Mouse (Mus musculus): ENCODE results near the gene Aar2. TPM values are rescaled to one million over a fixed set of nuclear protein-coding genes. Genes with fewer than 3 reads are reported as not detected.
"Not testable (repeated sequence)": the region's sequence is repeated elsewhere in the genome, so short reads cannot be mapped to it uniquely, and the experiment has no call there.

The Aar2 gene
- 45.7 and 46.5 TPM in 2 replicates for polyA plus RNA-seq (2015; fragmentation: Nextera tagmentation; extraction: Ambion mirVana)

DNA sequence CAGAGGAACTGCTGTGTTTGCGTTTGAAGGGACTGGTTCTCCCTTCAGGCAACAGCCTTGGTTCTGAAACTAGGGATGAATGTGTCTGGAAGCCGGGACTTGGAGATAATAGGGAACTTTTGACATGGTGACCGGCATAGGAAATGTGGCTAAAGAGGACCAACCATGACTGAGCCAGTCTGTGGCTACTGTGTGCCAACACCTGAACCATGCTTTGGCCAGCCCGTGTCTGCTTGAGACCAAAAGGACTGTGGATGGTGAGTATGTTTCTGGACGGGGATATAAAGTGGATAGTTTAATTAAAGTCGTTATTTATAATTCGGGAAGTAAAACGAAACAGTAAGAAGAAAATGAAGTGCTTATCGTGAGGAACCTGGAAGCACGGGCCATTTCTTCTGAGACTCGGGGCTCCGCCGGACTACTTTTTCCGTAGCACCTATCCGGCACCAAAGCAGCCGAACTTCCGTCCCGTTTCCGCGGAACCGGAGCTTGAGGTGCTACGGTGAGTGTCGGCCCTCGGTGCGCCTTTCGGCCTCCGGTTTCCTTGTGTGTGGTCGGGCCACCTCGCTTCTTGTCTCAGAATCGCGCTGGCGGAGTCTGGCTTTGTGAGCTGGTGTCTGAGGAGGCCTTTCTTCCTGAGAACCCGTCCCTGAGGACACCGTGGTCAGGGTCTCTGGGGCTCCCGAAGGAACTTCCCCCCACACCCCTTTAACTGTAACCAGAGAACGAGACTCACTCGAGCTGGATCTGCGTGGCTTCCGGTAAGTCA, at the start of gene Aar2:
TSS of gene Aar2 (plus strand) at position 462 of the 769 bp plus-strand sequence.
- H3K27ac ChIP-seq = peak within 1 kb of the TSS; percentile 63; the same call in 1 of the 2 replicates
- H3K4me3 ChIP-seq = peak within 1 kb of the TSS; percentile 79
- H3K36me3 ChIP-seq = peaks cover 20% of the 10 kb centered on the region
- H3K4me2 ChIP-seq = peak within 1 kb of the TSS; percentile 88
- no peak for ATAC-seq (ENCODE audit: low FRiP score)
- no peaks in the 10 kb centered on the region for H3K9me3 ChIP-seq
- H3K4me1 ChIP-seq (replicated peaks) = peaks cover 28% of the 10 kb centered on the region
- WGBS = 6% methylated on average over 39 of the region's 39 CpGs
- H3K27me3 ChIP-seq = no peaks in the 10 kb centered on the region
- peak within 1 kb of the TSS; percentile 86 for H3K9ac ChIP-seq

DNA sequence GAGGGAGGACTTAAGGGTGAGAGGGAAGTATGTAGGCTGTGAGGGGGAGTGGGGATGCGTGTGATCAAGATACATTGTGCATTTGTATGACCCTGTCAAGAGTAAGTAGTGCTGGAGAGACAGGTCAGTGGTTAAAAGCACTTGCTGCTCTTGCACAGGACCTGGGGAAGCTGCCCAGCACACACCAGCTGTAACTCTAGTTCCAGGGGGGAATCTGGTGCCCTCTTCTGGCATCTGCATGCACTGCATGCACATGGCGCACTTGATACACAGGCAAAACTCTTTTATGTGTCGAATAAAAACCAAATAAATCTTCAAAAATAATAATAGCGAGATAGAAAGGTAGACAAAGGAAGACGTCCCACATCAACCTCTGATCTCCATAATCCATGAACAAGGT, 49.5 kb upstream of the Aar2 start:
- WGBS = 44% methylated on average over 5 of the region's 5 CpGs
- Histone ChIP-seq H3K4me2 (no peak overlapping the region), H3K27ac (no peak overlapping the region), H3K4me1 (replicated peaks) (peaks cover 21% of the 10 kb centered on the region), H3K4me3 (no peak overlapping the region), H3K9ac (no peak overlapping the region), H3K9me3 (no peaks in the 10 kb centered on the region), H3K36me3 (peaks cover 80% of the 10 kb centered on the region), H3K27me3 (no peaks in the 10 kb centered on the region)
- no peak for ATAC-seq (ENCODE audit: low FRiP score)

DNA sequence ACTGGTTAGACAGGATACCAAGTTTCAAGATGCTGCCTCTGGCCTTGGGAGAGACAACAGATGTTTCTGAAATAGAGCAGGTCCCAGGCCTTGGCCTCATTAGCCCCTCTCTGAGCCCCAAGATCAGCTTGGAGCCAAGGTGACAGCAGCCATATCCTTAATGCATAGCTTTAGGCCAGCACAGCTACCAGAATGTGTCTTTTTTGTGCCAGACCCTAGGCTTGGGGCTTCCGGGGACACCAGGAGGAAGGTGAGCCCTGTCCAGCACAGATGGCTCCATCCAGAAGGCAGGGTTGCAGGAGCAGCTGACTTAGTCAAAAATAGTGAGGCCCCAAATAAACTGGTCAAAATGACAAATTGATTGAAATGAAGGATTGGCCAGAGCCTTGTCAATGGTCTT, 46.4 kb upstream of the Aar2 start:
- H3K36me3 ChIP-seq = peaks cover 89% of the 10 kb centered on the region
- no peaks in the 10 kb centered on the region for H3K27me3 ChIP-seq
- H3K9ac ChIP-seq = no peak overlapping the region
- no peak for ATAC-seq (ENCODE audit: low FRiP score)
- 97% methylated on average over 1 of the region's 1 CpGs for WGBS
- no peak overlapping the region for H3K4me3 ChIP-seq
- H3K4me1 ChIP-seq (replicated peaks) = peaks cover 9% of the 10 kb centered on the region; the same call in 1 of the 2 replicates
- H3K9me3 ChIP-seq = no peaks in the 10 kb centered on the region
- H3K27ac ChIP-seq = no peak overlapping the region
- no peak overlapping the region for H3K4me2 ChIP-seq

DNA sequence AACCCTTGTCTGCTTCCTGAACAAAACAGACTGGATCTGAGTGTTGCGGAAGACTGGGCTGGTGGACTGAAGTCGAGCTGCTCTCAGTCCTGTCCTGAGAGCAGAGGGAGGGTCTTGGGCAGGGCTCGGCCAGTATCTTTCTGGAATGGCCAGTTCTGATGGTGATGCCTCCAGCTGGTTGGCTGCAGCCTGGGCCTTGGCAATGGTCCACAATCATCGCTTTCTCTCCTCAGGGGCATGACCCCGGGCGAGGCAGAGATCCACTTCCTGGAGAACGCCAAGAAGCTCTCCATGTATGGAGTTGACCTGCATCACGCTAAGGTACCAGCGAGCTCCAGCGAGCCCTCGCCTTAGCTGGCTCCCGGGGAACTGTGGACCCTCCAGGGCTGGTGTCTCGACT, 41.9 kb upstream of the Aar2 start:
- H3K9ac ChIP-seq = no peak overlapping the region
- peaks cover 92% of the 10 kb centered on the region for H3K36me3 ChIP-seq
- no peak for ATAC-seq (ENCODE audit: low FRiP score)
- 91% methylated on average over 13 of the region's 13 CpGs for WGBS
- H3K4me2 ChIP-seq = no peak overlapping the region
- no peaks in the 10 kb centered on the region for H3K27me3 ChIP-seq
- H3K9me3 ChIP-seq = no peaks in the 10 kb centered on the region
- H3K4me1 ChIP-seq (replicated peaks) = no peaks in the 10 kb centered on the region
- H3K4me3 ChIP-seq = no peak overlapping the region
- no peak overlapping the region for H3K27ac ChIP-seq

DNA sequence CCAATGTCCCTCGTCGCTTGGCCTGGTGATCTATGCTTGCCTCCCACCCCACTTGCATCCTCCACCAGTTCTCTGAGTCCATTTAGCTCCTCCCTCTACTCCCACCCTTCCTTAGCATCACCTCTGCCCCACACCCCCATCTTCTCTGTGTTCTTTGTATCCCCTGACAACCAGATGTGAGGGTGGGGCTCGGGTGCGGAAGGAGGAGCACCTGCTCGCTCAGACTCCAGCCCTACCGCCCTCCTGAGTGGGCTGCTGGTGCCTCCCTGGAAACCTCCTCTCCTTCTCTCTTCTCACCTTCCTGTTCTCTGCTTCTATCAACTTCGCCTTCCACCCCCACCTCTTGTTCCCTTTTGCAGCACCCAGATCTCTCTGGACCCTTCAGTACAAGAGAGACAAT, 35.4 kb upstream of the Aar2 start:
- peaks cover 81% of the 10 kb centered on the region for H3K36me3 ChIP-seq
- H3K4me1 ChIP-seq (replicated peaks) = no peaks in the 10 kb centered on the region
- no peaks in the 10 kb centered on the region for H3K9me3 ChIP-seq
- H3K4me3 ChIP-seq = no peak overlapping the region
- no peak overlapping the region for H3K27ac ChIP-seq
- no peak for ATAC-seq (ENCODE audit: low FRiP score)
- no peaks in the 10 kb centered on the region for H3K27me3 ChIP-seq
- H3K9ac ChIP-seq = no peak overlapping the region
- 82% methylated on average over 7 of the region's 7 CpGs for WGBS
- H3K4me2 ChIP-seq = no peak overlapping the region

DNA sequence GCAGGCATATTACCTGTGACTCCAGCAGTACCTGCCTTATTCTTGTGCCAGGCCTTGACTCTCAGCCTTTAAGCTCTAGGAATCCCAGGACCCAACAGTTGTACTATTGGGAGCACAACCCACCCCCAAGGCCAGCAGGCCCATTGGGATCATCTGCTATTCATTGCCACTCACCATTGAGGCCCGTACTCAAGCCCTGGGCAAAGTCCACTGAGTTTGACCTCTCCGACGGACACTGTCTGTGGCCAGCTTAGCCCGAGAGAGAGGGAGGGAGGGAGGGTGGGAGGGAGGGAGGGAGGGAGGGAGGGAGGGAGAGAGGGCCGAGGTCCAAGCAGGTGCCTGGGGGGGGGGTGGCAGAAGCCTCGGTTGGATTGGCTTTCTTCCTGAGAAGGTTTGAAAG, 34.8 kb upstream of the Aar2 start:
- Histone ChIP-seq H3K4me3 (no peak overlapping the region), H3K27ac (no peak overlapping the region), H3K9me3 (no peaks in the 10 kb centered on the region), H3K36me3 (peaks cover 79% of the 10 kb centered on the region), H3K9ac (no peak overlapping the region), H3K4me1 (replicated peaks) (no peaks in the 10 kb centered on the region), H3K27me3 (no peaks in the 10 kb centered on the region), H3K4me2 (no peak overlapping the region)
- 75% methylated on average over 3 of the region's 6 CpGs for WGBS
- ATAC-seq (ENCODE audit: low FRiP score) = no peak

DNA sequence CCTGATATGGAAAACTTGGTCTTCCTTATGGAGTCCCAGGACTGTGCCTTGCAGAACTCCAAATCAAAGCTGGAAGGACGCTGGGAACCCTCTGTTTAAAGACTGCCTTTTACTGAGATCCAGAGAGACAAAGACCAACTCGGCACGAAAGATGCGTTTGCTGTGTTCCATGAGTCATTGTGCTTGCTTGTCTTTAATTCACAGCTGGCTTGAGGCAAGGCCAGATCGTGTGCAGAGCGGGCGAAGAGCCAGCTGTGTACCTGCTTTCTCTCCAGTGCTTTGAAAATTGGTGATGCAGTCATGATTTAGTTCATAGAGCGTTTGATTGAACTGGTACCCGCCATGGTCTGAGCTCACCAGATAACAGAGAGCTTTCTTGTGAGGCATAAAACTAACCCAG, 32.3 kb upstream of the Aar2 start:
- H3K4me1 ChIP-seq (replicated peaks) = no peaks in the 10 kb centered on the region
- no peak for ATAC-seq (ENCODE audit: low FRiP score)
- H3K27me3 ChIP-seq = no peaks in the 10 kb centered on the region
- WGBS = 91% methylated on average over 9 of the region's 9 CpGs
- H3K4me3 ChIP-seq = no peak overlapping the region
- no peaks in the 10 kb centered on the region for H3K9me3 ChIP-seq
- H3K27ac ChIP-seq = no peak overlapping the region
- peaks cover 80% of the 10 kb centered on the region for H3K36me3 ChIP-seq
- no peak overlapping the region for H3K4me2 ChIP-seq
- no peak overlapping the region; the same call in 1 of the 2 replicates for H3K9ac ChIP-seq

DNA sequence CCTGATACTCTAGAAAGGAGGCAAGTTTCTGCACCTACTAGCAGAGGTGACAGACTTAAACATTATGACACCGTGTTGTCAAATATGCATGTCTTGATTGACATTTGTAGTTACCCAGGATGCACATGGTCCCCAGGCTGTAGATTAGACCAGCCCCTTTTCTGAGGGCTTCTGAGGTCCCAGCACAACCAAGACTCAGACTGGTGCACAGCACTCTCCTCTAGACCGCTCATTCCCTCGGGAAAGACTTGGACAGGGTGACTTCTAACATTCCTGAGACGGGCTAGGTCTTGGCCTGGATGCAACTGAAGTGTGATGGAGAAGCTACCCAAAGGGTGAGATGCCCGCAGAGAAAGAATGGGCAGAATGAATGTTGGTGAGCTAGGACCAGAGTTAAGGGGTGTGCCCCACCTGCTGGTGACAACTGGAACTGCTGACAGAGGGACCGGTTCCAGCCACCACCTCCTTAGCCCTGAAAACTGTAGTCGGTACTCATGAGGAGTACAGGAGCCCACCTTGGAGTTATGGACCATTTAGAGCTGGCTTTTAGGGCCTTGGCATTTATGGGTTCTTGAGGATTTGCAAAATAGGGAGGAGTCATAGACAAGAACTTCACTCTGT, 31.7 kb upstream of the Aar2 start:
- 27% methylated on average over 7 of the region's 7 CpGs for WGBS
- H3K27ac ChIP-seq = no peak overlapping the region
- no peak overlapping the region for H3K4me3 ChIP-seq
- H3K4me2 ChIP-seq = no peak overlapping the region
- ATAC-seq (ENCODE audit: low FRiP score) = 0 out of 2 replicates have a peak, but pooled peaks have one; percentile 53
- no peak overlapping the region for H3K9ac ChIP-seq
- no peaks in the 10 kb centered on the region for H3K4me1 ChIP-seq (replicated peaks)
- H3K9me3 ChIP-seq = no peaks in the 10 kb centered on the region
- H3K27me3 ChIP-seq = no peaks in the 10 kb centered on the region
- H3K36me3 ChIP-seq = peaks cover 80% of the 10 kb centered on the region

DNA sequence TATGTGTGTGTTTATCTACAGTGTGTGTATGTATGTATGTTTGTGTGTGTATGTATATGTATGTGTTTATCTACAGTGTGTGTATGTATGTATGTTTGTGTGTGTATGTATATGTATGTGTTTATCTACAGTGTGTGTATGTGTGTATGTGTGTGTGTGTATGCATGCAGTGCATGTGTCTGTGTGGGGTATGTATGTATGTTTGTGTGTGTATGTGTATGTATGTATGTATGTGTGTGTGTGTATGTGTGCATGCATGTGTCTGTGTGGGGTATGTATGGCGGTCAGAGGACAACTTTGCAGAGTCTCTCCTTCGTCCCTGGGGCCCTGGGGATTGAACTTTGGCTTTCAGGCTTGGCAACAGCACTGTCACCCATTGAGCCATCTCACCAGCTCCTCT, 30.7 kb upstream of the Aar2 start:
- H3K27me3 ChIP-seq; H3K9me3 ChIP-seq; H3K4me2 ChIP-seq; H3K4me3 ChIP-seq; H3K27ac ChIP-seq; H3K4me1 ChIP-seq (replicated peaks); H3K9ac ChIP-seq: not testable (repeated sequence)
- peaks cover 80% of the 10 kb centered on the region for H3K36me3 ChIP-seq
- WGBS = 94% methylated on average over 2 of the region's 2 CpGs
- ATAC-seq (ENCODE audit: low FRiP score) = peak; percentile 87; the same call in 1 of the 2 replicates

DNA sequence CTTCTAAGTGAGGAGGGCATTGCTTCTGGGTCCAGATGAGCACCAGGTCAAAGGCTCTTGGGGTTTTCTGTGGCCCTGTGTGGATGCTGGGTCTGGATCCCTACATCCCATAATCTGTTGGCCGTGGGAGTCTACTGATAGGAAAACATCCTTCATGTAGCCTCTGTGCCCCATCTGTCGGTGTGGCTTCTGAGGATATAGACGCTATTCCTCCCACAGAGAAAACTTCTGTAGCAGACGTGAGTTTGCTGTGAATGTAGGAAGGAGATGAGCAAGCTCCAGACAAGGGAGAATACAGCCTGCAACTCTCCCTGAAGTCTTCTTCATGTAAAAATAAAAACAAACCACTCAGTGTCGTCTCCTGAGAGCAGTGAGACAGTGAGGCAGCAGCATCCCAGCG, 29.1 kb upstream of the Aar2 start:
- no peak overlapping the region for H3K27ac ChIP-seq
- H3K4me1 ChIP-seq (replicated peaks) = no peaks in the 10 kb centered on the region
- H3K36me3 ChIP-seq = peaks cover 84% of the 10 kb centered on the region
- H3K4me3 ChIP-seq = no peak overlapping the region
- WGBS = 78% methylated on average over 6 of the region's 6 CpGs
- no peak overlapping the region for H3K9ac ChIP-seq
- no peak overlapping the region for H3K4me2 ChIP-seq
- H3K27me3 ChIP-seq = no peaks in the 10 kb centered on the region
- no peak for ATAC-seq (ENCODE audit: low FRiP score)
- no peaks in the 10 kb centered on the region for H3K9me3 ChIP-seq

DNA sequence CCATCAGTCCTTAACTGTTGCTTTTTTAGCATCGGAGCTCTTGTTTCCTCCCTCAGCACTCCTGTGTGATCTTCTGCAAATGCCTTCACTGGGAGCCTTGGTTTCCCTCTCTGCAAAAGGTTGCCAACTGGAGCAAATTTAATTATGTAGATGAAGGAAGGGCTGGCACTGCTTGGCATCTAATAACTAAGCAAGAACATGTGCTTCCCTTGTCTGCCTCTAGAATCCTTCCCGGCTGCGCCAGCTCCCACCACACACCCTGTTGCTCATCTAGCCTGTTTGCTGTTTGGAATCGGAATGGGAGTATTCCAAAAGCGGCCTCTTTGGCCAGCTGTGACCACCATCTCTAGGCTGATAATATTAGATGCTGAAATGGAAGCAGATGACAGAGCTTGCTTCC, 27.8 kb upstream of the Aar2 start:
- no peak for ATAC-seq (ENCODE audit: low FRiP score)
- Histone ChIP-seq H3K36me3 (peaks cover 81% of the 10 kb centered on the region), H3K4me2 (no peak overlapping the region), H3K4me1 (replicated peaks) (no peaks in the 10 kb centered on the region), H3K4me3 (no peak overlapping the region), H3K27ac (no peak overlapping the region), H3K9me3 (no peaks in the 10 kb centered on the region), H3K9ac (no peak overlapping the region), H3K27me3 (no peaks in the 10 kb centered on the region)
- 93% methylated on average over 5 of the region's 5 CpGs for WGBS

DNA sequence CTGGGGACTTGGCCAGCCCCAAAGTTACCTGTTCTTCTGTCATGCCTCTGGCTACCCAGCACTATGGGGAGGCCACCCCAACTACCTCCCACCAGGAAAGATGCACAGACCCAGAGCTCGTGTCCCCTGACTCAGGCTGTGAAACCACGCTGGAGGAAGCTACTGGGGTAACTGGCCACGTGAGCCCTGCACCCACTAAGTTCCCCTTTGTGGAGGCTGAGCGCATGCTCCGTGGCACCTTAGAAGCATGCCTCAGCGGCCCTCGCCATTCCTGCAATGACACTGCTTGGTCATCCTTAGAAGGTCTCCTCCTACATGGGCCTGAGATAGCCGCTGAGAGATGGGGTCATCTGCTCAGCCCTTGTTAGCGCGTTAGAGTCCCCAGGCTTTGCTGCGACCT, 24.4 kb upstream of the Aar2 start:
- no peak overlapping the region for H3K27ac ChIP-seq
- peaks cover 81% of the 10 kb centered on the region for H3K36me3 ChIP-seq
- no peak for ATAC-seq (ENCODE audit: low FRiP score)
- no peak overlapping the region for H3K9ac ChIP-seq
- no peaks in the 10 kb centered on the region for H3K27me3 ChIP-seq
- whole genome bisulfite sequencing = 89% methylated on average over 11 of the region's 11 CpGs
- H3K9me3 ChIP-seq = no peaks in the 10 kb centered on the region
- no peak overlapping the region for H3K4me3 ChIP-seq
- no peaks in the 10 kb centered on the region for H3K4me1 ChIP-seq (replicated peaks)
- H3K4me2 ChIP-seq = no peak overlapping the region

DNA sequence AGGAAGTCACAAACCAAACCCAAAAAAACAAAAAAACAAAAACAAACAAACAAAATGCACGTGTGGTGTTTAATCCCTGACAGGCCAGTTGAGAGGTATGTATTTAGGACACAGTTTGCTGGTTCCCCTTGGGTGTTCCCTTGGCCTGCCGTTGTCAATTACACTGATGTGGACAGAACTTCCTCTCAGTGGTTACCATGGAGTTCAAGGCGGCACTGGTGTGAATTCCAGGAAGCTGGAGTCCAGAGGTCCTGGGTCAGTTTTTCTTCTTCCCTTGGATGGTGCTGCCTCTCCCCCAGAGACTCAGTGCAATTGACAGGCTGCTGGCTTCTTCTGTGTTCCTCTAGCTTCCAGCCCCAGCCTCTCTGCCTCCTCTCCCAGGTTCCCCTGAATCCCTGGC, 23.3 kb upstream of the Aar2 start:
- Histone ChIP-seq H3K4me2 (no peak overlapping the region), H3K27ac (no peak overlapping the region), H3K4me3 (no peak overlapping the region), H3K4me1 (replicated peaks) (no peaks in the 10 kb centered on the region), H3K9ac (0 out of 2 replicates have a peak overlapping the region, but pooled peaks have one; percentile 24), H3K9me3 (no peaks in the 10 kb centered on the region), H3K27me3 (no peaks in the 10 kb centered on the region), H3K36me3 (peaks cover 78% of the 10 kb centered on the region)
- no peak for ATAC-seq (ENCODE audit: low FRiP score)
- 39% methylated on average over 3 of the region's 3 CpGs for WGBS

Measured in hindbrain, embryonic 13.5 days (tissue).